Mouse (Mus musculus) hindbrain, embryonic 11.5 days (tissue): ENCODE results near the gene Grid2. TPM values are rescaled to one million over a fixed set of nuclear protein-coding genes. Genes with fewer than 3 reads are reported as not detected.
A peak's percentile ranks its signal among the peaks of the same experiment; 100 is the strongest.

Source experiments
- ATAC-seq: fragments of 200-750 bp; cut with Nextera tagmentation; 2 replicates; pipeline ENCODE4 v1.8.0; 2017; ENCODE audit warnings: mild to moderate bottlenecking, moderate TSS enrichment, moderate library complexity; ENCODE audit not compliant: low FRiP score
- DNase-seq: peaks from one replicate; pipeline ENCODE4 v3.0.0-alpha.2; 2015; ENCODE audit warnings: low spot score
- H3K27ac ChIP-seq: fragments of 300-500 bp; sonication (generic); 2 replicates; pipeline ENCODE4 v1.5.1; 2014; ENCODE audit warnings: mild to moderate bottlenecking, low read depth, low read length
- H3K27me3 ChIP-seq: fragments of 300-500 bp; sonication (generic); 2 replicates; pipeline ENCODE4 v1.6.1; 2014; ENCODE audit warnings: mild to moderate bottlenecking, low read length, moderate library complexity, mixed read lengths; ENCODE audit not compliant: control insufficient read depth, insufficient read depth
- H3K36me3 ChIP-seq: fragments of 300-500 bp; sonication (generic); 2 replicates; pipeline ENCODE4 v1.6.1; 2014; ENCODE audit warnings: mild to moderate bottlenecking, low read length, moderate library complexity, mixed read lengths; ENCODE audit not compliant: control insufficient read depth, insufficient read depth
- H3K4me1 ChIP-seq: fragments of 300-500 bp; sonication (generic); replicated peaks from 2 replicates; pipeline ENCODE4 v1.6.1; 2014; ENCODE audit warnings: low read length, mixed read lengths; ENCODE audit not compliant: control insufficient read depth, insufficient read depth
- H3K4me2 ChIP-seq: fragments of 300-500 bp; sonication (generic); replicated peaks from 2 replicates; pipeline ENCODE4 v1.6.1; 2014; ENCODE audit warnings: mild to moderate bottlenecking, low read depth, low read length
- H3K4me3 ChIP-seq: fragments of 300-500 bp; sonication (generic); 2 replicates; pipeline ENCODE4 v1.5.1; 2014; ENCODE audit warnings: low read depth, low read length
- H3K9ac ChIP-seq: fragments of 300-500 bp; sonication (generic); 2 replicates; pipeline ENCODE4 v1.6.1; 2014; ENCODE audit warnings: low read depth, low read length
- H3K9me3 ChIP-seq: fragments of 300-500 bp; sonication (generic); 2 replicates; pipeline ENCODE4 v1.6.1; 2016; ENCODE audit warnings: low read length; ENCODE audit not compliant: control insufficient read depth
- WGBS: fragments of 180-500 bp; shearing (Covaris S2); extraction: QIAGEN DNeasy Blood & Tissue Kit; methylation state at CpG from one replicate; pipeline ENCODE4 v1.1.7; 2014; 5-methylcytosine and 5-hydroxymethylcytosine counted together
- polyA plus RNA-seq: library from polyadenylated mRNA; unstranded; fragments of >200 nt; fragmentation: Nextera tagmentation; extraction: Ambion mirVana; gene quantifications from 2 replicates; pipeline ENCODE4 v1.2.1, GENCODE M21; 2014

Grid2 gene
- polyA plus RNA-seq, 1 experiment from 2014 or later, result 5.5 TPM

DNA sequence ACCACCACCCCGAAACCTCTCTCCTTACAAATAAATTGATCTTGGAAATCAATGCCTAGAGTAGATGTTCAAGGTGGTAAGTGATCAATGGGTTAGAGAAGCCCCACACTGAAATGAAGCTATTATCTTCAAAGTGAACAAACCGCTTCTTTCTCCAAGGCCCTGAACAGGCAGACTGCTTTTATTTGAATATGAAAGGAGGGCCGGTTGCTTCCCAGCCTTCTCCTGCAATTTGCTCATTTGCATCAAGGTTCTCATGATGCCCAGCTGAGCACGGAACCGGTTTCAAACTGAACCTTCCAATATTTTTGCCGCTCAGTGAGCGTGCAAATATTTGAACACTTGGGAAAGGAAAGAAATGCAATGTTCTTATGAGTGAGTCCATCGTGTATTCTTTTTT is 1392.5 kb downstream of the Grid2 start:
- Histone ChIP-seq H3K4me3 (no peak overlapping the region), H3K9me3 (no peaks in the 10 kb centered on the region), H3K27me3 (no peaks in the 10 kb centered on the region), H3K9ac (no peak overlapping the region), H3K36me3 (no peaks in the 10 kb centered on the region), H3K4me2 (no peak overlapping the region), H3K27ac (no peak overlapping the region), H3K4me1 (no peaks in the 10 kb centered on the region)
- ATAC-seq (no peak), DNase-seq (peak; percentile 21)
- 31% methylated on average over 8 of the region's 8 CpGs for WGBS

DNA sequence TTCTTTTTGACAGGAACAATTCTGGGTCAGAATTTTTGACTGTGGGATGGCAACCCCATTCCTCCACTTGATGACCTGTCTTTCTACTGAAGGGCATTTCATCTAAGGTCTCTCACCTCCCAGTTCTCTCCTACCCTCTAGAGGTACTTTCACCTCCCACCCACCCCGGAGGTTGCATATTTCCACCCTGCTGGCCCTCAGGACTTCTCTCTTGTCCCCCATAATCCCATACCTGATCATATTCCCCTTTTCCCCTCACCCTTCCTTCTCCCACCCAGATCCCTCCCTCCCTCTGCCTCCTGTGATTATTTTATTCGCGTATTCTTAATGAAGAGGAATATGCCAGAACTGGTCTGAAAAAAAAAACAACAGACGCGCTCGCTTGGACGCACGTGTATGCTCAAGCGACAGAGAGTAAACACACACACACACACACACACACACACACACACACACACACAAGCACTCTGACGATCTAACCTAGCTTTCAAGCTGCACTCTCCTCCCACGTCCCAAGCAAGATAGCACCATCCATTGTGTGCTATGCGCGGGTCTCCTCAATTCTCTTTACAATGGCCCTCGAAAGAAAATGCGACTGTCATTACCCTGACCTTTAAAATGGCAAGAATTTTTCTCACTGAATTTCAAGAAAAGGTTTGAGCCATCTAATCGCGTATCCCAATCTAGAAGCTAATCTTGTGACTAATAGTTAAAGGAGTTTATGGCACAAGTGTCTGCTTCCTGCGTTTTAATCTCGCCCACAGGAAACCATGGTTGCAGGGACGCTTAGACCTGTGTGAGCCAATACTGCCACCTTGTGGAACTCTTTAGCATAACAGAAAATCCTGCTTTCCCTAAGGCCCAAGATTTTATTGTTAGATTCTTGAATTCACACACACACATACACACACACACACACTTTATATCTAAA is 1393.9 kb downstream of the Grid2 start:
- Histone ChIP-seq H3K4me3 (peak overlapping the region; percentile 26), H3K4me1 (no peaks in the 10 kb centered on the region), H3K27me3 (no peaks in the 10 kb centered on the region), H3K9me3 (no peaks in the 10 kb centered on the region), H3K9ac (peak overlapping the region; percentile 42), H3K36me3 (no peaks in the 10 kb centered on the region), H3K4me2 (peak overlapping the region; percentile 29), H3K27ac (no peak overlapping the region)
- 15% methylated on average over 20 of the region's 20 CpGs for WGBS
- peak; percentile 88 for DNase-seq
- ATAC-seq, result peak; percentile 84

GRCm38 (mm10) chr6:64650765-64651164 is 1395.1 kb downstream of the Grid2 start:
- H3K4me2 ChIP-seq, result no peak overlapping the region
- no peaks in the 10 kb centered on the region for H3K4me1 ChIP-seq
- H3K4me3 ChIP-seq, result no peak overlapping the region
- ATAC-seq (no peak), DNase-seq (no peak)
- 28% methylated on average over 7 of the region's 7 CpGs for WGBS
- no peak overlapping the region for H3K9ac ChIP-seq
- no peaks in the 10 kb centered on the region for H3K27me3 ChIP-seq
- H3K9me3 ChIP-seq, result no peaks in the 10 kb centered on the region
- no peak overlapping the region for H3K27ac ChIP-seq
- no peaks in the 10 kb centered on the region for H3K36me3 ChIP-seq

- H3K36me3 ChIP-seq, result no peaks in the 10 kb centered on the region
- no peak for ATAC-seq
- H3K27me3 ChIP-seq, result no peaks in the 10 kb centered on the region
- H3K27ac ChIP-seq, result no peak overlapping the region
- H3K4me3 ChIP-seq, result no peak overlapping the region
- DNase-seq, result no peak
- WGBS, result 67% methylated on average over 3 of the region's 3 CpGs
- H3K9ac ChIP-seq, result no peak overlapping the region
- H3K9me3 ChIP-seq, result no peaks in the 10 kb centered on the region
- no peaks in the 10 kb centered on the region for H3K4me1 ChIP-seq
- H3K4me2 ChIP-seq, result no peak overlapping the region
These were observed 1415.3 kb downstream of the Grid2 start for GRCm38 (mm10) chr6:64671010-64671409.

DNA sequence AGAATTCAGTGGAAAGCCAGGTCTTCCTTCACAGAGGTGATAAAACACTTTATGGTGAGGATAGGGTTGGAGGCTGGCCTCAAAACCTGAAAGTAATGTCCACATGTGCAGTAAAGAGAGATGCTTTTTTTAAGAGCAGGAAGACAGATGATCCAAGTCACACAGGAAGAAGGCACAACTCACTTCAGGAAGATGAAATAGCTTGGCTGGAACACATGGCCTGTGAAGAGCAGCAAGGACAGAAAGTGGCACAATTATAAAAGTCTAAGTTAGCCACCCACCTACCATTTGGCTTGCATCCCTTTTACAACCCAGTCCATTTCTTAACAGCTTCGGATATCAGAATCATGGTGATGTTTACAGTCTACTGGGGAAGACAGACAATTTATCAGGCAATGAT is 1423.1 kb downstream of the Grid2 start:
- no peak for ATAC-seq
- Histone ChIP-seq H3K9me3 (no peaks in the 10 kb centered on the region), H3K4me1 (no peaks in the 10 kb centered on the region), H3K9ac (no peak overlapping the region), H3K27ac (no peak overlapping the region), H3K4me2 (no peak overlapping the region), H3K4me3 (no peak overlapping the region), H3K36me3 (no peaks in the 10 kb centered on the region), H3K27me3 (no peaks in the 10 kb centered on the region)
- DNase-seq, result no peak
- WGBS, result 89% methylated on average over 1 of the region's 1 CpGs

- peak; percentile 36 for ATAC-seq
- Histone ChIP-seq H3K4me3 (no peak overlapping the region), H3K36me3 (no peaks in the 10 kb centered on the region)
These were observed 1428.3 kb downstream of the Grid2 start for GRCm38 (mm10) chr6:64683974-64684373.

GRCm38 (mm10) chr6:64684973-64685372 is 1429.3 kb downstream of the Grid2 start:
- Histone ChIP-seq H3K9me3 (no peaks in the 10 kb centered on the region), H3K4me2 (0 out of 2 replicates have a peak overlapping the region, but pooled peaks have one; percentile 11), H3K4me1 (no peaks in the 10 kb centered on the region), H3K27me3 (peaks cover 18% of the 10 kb centered on the region), H3K4me3 (no peak overlapping the region), H3K9ac (no peak overlapping the region), H3K27ac (no peak overlapping the region), H3K36me3 (no peaks in the 10 kb centered on the region)
- DNase-seq, result peak; percentile 80
- ATAC-seq, result peak; percentile 51; the same call in 1 of the 2 replicates
- 6% methylated on average over 4 of the region's 5 CpGs for WGBS

More at GRCm38 (mm10) chr6:64683974-64684373, 1428.3 kb downstream of the Grid2 start:
- H3K9me3 ChIP-seq, result no peaks in the 10 kb centered on the region
- DNase-seq, result peak; percentile 75
- WGBS, result 35% methylated on average over 9 of the region's 9 CpGs
- H3K4me2 ChIP-seq, result no peak overlapping the region
- no peak overlapping the region for H3K27ac ChIP-seq
- no peaks in the 10 kb centered on the region for H3K4me1 ChIP-seq
- no peak overlapping the region for H3K9ac ChIP-seq
- peaks cover 17% of the 10 kb centered on the region for H3K27me3 ChIP-seq

- no peak overlapping the region for H3K27ac ChIP-seq
- peak overlapping the region; percentile 24 for H3K4me2 ChIP-seq
- ATAC-seq, result peak; percentile 57
- H3K36me3 ChIP-seq, result no peaks in the 10 kb centered on the region
- no peaks in the 10 kb centered on the region for H3K4me1 ChIP-seq
- 5% methylated on average over 19 of the region's 19 CpGs for WGBS
- H3K9me3 ChIP-seq, result no peaks in the 10 kb centered on the region
- peak; percentile 57 for DNase-seq
- H3K4me3 ChIP-seq, result no peak overlapping the region
- no peak overlapping the region for H3K9ac ChIP-seq
- peaks cover 20% of the 10 kb centered on the region for H3K27me3 ChIP-seq
These were observed 1432.7 kb downstream of the Grid2 start for GRCm38 (mm10) chr6:64688181-64688944.
